Mouse (Mus musculus) liver, adult 2 months (tissue): ENCODE measurements around the gene Car12. TPM values are rescaled to one million over a fixed set of nuclear protein-coding genes. Genes with fewer than 3 reads are reported as not detected.

Experiments used
- DNase-seq: peaks from one replicate; pipeline ENCODE4 v3.0.0-alpha.2; 2011; ENCODE audit warnings: low read depth, low spot score; ENCODE audit errors: extremely low read depth
- H3K27ac ChIP-seq: fragments of 200-500 bp; replicated peaks from 2 replicates; pipeline ENCODE4 v1.5.1; 2012; ENCODE audit warnings: low read depth, mild to moderate bottlenecking, control low read depth, inconsistent platforms, low read length; ENCODE audit not compliant: insufficient read depth
- H3K27me3 ChIP-seq: fragments of 200-500 bp; 2 replicates; pipeline ENCODE4 v1.6.1; 2012; ENCODE audit warnings: mild to moderate bottlenecking, moderate library complexity, low read length, inconsistent platforms; ENCODE audit not compliant: control insufficient read depth, insufficient read depth
- H3K36me3 ChIP-seq: fragments of 200-500 bp; 2 replicates; pipeline ENCODE4 v1.6.1; 2012; ENCODE audit warnings: low read length, inconsistent platforms; ENCODE audit not compliant: control insufficient read depth, insufficient read depth
- H3K4me1 ChIP-seq: fragments of 200-500 bp; 2 replicates; pipeline ENCODE4 v1.6.1; 2011; ENCODE audit warnings: low read length; ENCODE audit not compliant: control insufficient read depth, insufficient read depth
- H3K4me3 ChIP-seq: fragments of 200-500 bp; 2 replicates; pipeline ENCODE4 v1.5.1; 2011; ENCODE audit warnings: low read depth, mild to moderate bottlenecking, control low read depth, low read length, moderate library complexity; ENCODE audit not compliant: insufficient read depth
- H3K79me2 ChIP-seq: fragments of 200-500 bp; 2 replicates; pipeline ENCODE4 v1.6.1; 2012; ENCODE audit warnings: inconsistent platforms, mild to moderate bottlenecking, low read length, moderate library complexity; ENCODE audit not compliant: control insufficient read depth, insufficient read depth
- H3K9ac ChIP-seq: fragments of 200-500 bp; 2 replicates; pipeline ENCODE4 v1.6.1; 2012; ENCODE audit warnings: low read depth, mild to moderate bottlenecking, control low read depth, inconsistent platforms, low read length
- CTCF ChIP-seq: fragments of 200-500 bp; IDR thresholded peaks from 2 replicates; pipeline ENCODE4 v1.5.1; 2011; ENCODE audit warnings: low read depth, low read length, control low read depth
- POLR2A ChIP-seq: fragments of 200-500 bp; IDR thresholded peaks from 2 replicates; pipeline ENCODE4 v1.6.1; 2011; ENCODE audit warnings: low read length, control low read depth; ENCODE audit not compliant: insufficient read depth; ENCODE audit errors: extremely low read depth
- WGBS: fragments of 180-500 bp; shearing (Covaris S2); methylation state at CpG from one replicate; pipeline ENCODE4 v1.1.7; 2018; 5-methylcytosine and 5-hydroxymethylcytosine counted together
- polyA plus RNA-seq: library from polyadenylated mRNA; depleted of rRNA; stranded (reverse); fragments of >200 nt; gene quantifications from 2 replicates; pipeline ENCODE4 v1.2.3, GENCODE M21; 2012
- total RNA-seq: library from RNA; depleted of rRNA; stranded (reverse); fragments of >200 nt; gene quantifications from 2 replicates; pipeline ENCODE4 v1.2.3, GENCODE M21; 2014

The Car12 gene
- total and polyA plus RNA-seq, 2 experiments: not detected

- Histone ChIP-seq H3K27ac (no peak overlapping the region), H3K27me3 (no peaks in the 10 kb centered on the region), H3K9ac (no peak overlapping the region), H3K4me1 (no peaks in the 10 kb centered on the region), H3K79me2 (no peaks in the 10 kb centered on the region), H3K4me3 (no peak overlapping the region), H3K36me3 (no peaks in the 10 kb centered on the region)
- no peak for DNase-seq
- WGBS: 92% methylated on average over 2 of the region's 2 CpGs
- TF ChIP-seq CTCF: no peak
- no peak for TF ChIP-seq POLR2A
These were observed 21.6 kb downstream of the Car12 start for GRCm38 (mm10) chr9:66735122-66735521.

GRCm38 (mm10) chr9:66736016-66736415, 22.5 kb downstream of the Car12 start:
- Histone ChIP-seq H3K4me1 (no peaks in the 10 kb centered on the region), H3K27me3 (no peaks in the 10 kb centered on the region), H3K36me3 (no peaks in the 10 kb centered on the region), H3K9ac (no peak overlapping the region), H3K4me3 (no peak overlapping the region), H3K79me2 (no peaks in the 10 kb centered on the region), H3K27ac (no peak overlapping the region)
- WGBS: 92% methylated on average over 3 of the region's 3 CpGs
- TF ChIP-seq CTCF: no peak
- TF ChIP-seq POLR2A: no peak
- DNase-seq: no peak

- DNase-seq: peak; percentile 55
- no peak overlapping the region for H3K27ac ChIP-seq
- H3K79me2 ChIP-seq: no peaks in the 10 kb centered on the region
- no peak overlapping the region for H3K4me3 ChIP-seq
- no peaks in the 10 kb centered on the region for H3K27me3 ChIP-seq
- TF ChIP-seq POLR2A (no peak), CTCF (no peak)
- H3K36me3 ChIP-seq: no peaks in the 10 kb centered on the region
- H3K9ac ChIP-seq: no peak overlapping the region
- H3K4me1 ChIP-seq: no peaks in the 10 kb centered on the region
- WGBS: 44% methylated on average over 2 of the region's 2 CpGs
These were observed 23.1 kb downstream of the Car12 start for GRCm38 (mm10) chr9:66736551-66736950.

GRCm38 (mm10) chr9:66739516-66739915, 26.0 kb downstream of the Car12 start:
- H3K36me3 ChIP-seq: no peaks in the 10 kb centered on the region
- H3K4me1 ChIP-seq: no peaks in the 10 kb centered on the region
- no peak overlapping the region for H3K9ac ChIP-seq
- no peaks in the 10 kb centered on the region for H3K27me3 ChIP-seq
- no peak for DNase-seq
- 89% methylated on average over 7 of the region's 7 CpGs for WGBS
- H3K79me2 ChIP-seq: no peaks in the 10 kb centered on the region
- TF ChIP-seq CTCF (no peak), POLR2A (no peak)
- no peak overlapping the region for H3K4me3 ChIP-seq
- no peak overlapping the region for H3K27ac ChIP-seq

GRCm38 (mm10) chr9:66744531-66744930, 31.0 kb downstream of the Car12 start:
- DNase-seq: no peak
- TF ChIP-seq POLR2A: no peak
- TF ChIP-seq CTCF: no peak
- 91% methylated on average over 2 of the region's 2 CpGs for whole genome bisulfite sequencing

GRCm38 (mm10) chr9:66748390-66748789, 34.9 kb downstream of the Car12 start:
- 90% methylated on average over 15 of the region's 15 CpGs for WGBS
- H3K4me1 ChIP-seq: no peaks in the 10 kb centered on the region
- no peaks in the 10 kb centered on the region for H3K79me2 ChIP-seq
- no peak overlapping the region for H3K4me3 ChIP-seq
- DNase-seq: no peak
- no peaks in the 10 kb centered on the region for H3K36me3 ChIP-seq
- no peaks in the 10 kb centered on the region for H3K27me3 ChIP-seq
- H3K27ac ChIP-seq: no peak overlapping the region
- TF ChIP-seq CTCF: no peak
- no peak for TF ChIP-seq POLR2A
- H3K9ac ChIP-seq: no peak overlapping the region

More at GRCm38 (mm10) chr9:66744531-66744930, 31.0 kb downstream of the Car12 start:
- Histone ChIP-seq H3K27me3 (no peaks in the 10 kb centered on the region), H3K4me1 (no peaks in the 10 kb centered on the region), H3K79me2 (no peaks in the 10 kb centered on the region), H3K4me3 (no peak overlapping the region), H3K9ac (no peak overlapping the region), H3K36me3 (no peaks in the 10 kb centered on the region), H3K27ac (no peak overlapping the region)
